Mouse (Mus musculus): ENCODE results near the gene Ccr7.

GRCm38 (mm10) chr11:99180071-99180470, 25.2 kb upstream of the Ccr7 start:
- TF ChIP-seq GATA1 (IDR thresholded peaks at IDR 0.05; ENCODE audit: borderline replicate concordance, low read length) (no peak), FLI1 (IDR thresholded peaks at IDR 0.05; ENCODE audit: low read length) (no peak)

All from megakaryocyte, embryonic 14.5 days (primary cell).